Mouse (Mus musculus) midbrain, embryonic 13.5 days (tissue): ENCODE data around the gene Dgkg. TPM values are rescaled to one million over a fixed set of nuclear protein-coding genes. Genes with fewer than 3 reads are reported as not detected.

Source experiments
- ATAC-seq: fragments of 200-750 bp; cut with Nextera tagmentation; 2 replicates; pipeline ENCODE4 v1.8.0; 2017; ENCODE audit warnings: mild to moderate bottlenecking, moderate TSS enrichment, moderate library complexity
- H3K27ac ChIP-seq: fragments of 300-500 bp; sonication (generic); 2 replicates; pipeline ENCODE4 v1.5.1; 2015; ENCODE audit warnings: inconsistent platforms, mild to moderate bottlenecking, moderate library complexity
- H3K27me3 ChIP-seq: fragments of 300-500 bp; sonication (generic); 2 replicates; pipeline ENCODE4 v1.6.1; 2015; ENCODE audit warnings: mild to moderate bottlenecking, inconsistent platforms
- H3K36me3 ChIP-seq: fragments of 300-500 bp; sonication (generic); 2 replicates; pipeline ENCODE4 v1.6.1; 2015; ENCODE audit warnings: mild to moderate bottlenecking, inconsistent platforms
- H3K4me1 ChIP-seq: fragments of 300-500 bp; sonication (generic); replicated peaks from 2 replicates; pipeline ENCODE4 v1.6.1; 2015; ENCODE audit warnings: inconsistent platforms
- H3K4me2 ChIP-seq: fragments of 300-500 bp; sonication (generic); replicated peaks from 2 replicates; pipeline ENCODE4 v1.6.1; 2015; ENCODE audit warnings: moderate library complexity, mild to moderate bottlenecking, inconsistent platforms
- H3K4me3 ChIP-seq: fragments of 300-500 bp; sonication (generic); replicated peaks from 2 replicates; pipeline ENCODE4 v1.5.1; 2015; ENCODE audit warnings: mild to moderate bottlenecking, inconsistent platforms
- H3K9ac ChIP-seq: fragments of 300-500 bp; sonication (generic); replicated peaks from 2 replicates; pipeline ENCODE4 v1.6.1; 2015; ENCODE audit warnings: mild to moderate bottlenecking, inconsistent platforms
- H3K9me3 ChIP-seq: fragments of 300-500 bp; sonication (generic); 2 replicates; pipeline ENCODE4 v1.6.1; 2016; ENCODE audit warnings: mild to moderate bottlenecking, inconsistent platforms
- WGBS: fragments of 180-500 bp; shearing (Covaris S2); methylation state at CpG from one replicate; pipeline ENCODE4 v1.1.7; 2015; 5-methylcytosine and 5-hydroxymethylcytosine counted together
- polyA plus RNA-seq: library from polyadenylated mRNA; unstranded; fragments of >200 nt; fragmentation: Nextera tagmentation; extraction: Ambion mirVana; gene quantifications from 2 replicates; pipeline ENCODE4 v1.2.1, GENCODE M21; 2015

The Dgkg gene
- 0.30 and 0.46 TPM in 2 replicates for polyA plus RNA-seq

- Histone ChIP-seq H3K36me3 (no peaks in the 10 kb centered on the region), H3K9ac (peak within 1 kb of the TSS; percentile 62), H3K27me3 (peaks cover 51% of the 10 kb centered on the region), H3K4me2 (peak within 1 kb of the TSS; percentile 79), H3K27ac (no peak within 1 kb of the TSS), H3K9me3 (no peaks in the 10 kb centered on the region), H3K4me3 (peak within 1 kb of the TSS; percentile 53), H3K4me1 (peaks cover 16% of the 10 kb centered on the region)
- under 1% methylated on average over 61 of the region's 63 CpGs for WGBS
- peak; percentile 83 for ATAC-seq
Measured at GRCm38 (mm10) chr16:22656533-22657444, at the start of gene Dgkg. Dgkg (minus strand) TSS chr16:22657221.

GRCm38 (mm10) chr16:22704946-22705345, 47.9 kb upstream of the Dgkg start:
- WGBS, result 66% methylated on average over 6 of the region's 6 CpGs
- ATAC-seq, result no peak
- no peak overlapping the region for H3K4me3 ChIP-seq

DNA sequence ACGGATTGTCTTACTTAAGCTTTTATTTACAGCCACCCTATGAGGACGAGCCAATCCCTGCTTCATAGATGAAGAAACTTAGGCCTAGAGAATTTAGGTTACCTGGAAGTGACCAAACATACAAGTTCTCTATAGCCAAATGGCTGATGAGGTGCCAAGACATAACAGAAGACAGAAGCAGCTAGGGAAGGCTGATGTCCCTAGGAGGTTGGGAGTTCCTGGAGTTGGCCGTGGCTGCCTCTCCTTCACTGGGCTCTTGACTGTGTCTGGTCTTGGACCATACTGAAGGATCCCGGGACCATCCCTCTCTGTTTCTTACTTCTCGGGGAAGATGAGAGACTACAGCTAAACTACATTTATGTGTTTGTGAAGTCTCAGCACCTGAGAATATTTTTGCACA, 47.1 kb upstream of the Dgkg start:
- no peaks in the 10 kb centered on the region for H3K27me3 ChIP-seq
- 90% methylated on average over 5 of the region's 5 CpGs for WGBS

More at GRCm38 (mm10) chr16:22704946-22705345, 47.9 kb upstream of the Dgkg start:
- Histone ChIP-seq H3K36me3 (no peaks in the 10 kb centered on the region), H3K4me2 (no peak overlapping the region), H3K27ac (no peak overlapping the region), H3K9ac (no peak overlapping the region), H3K27me3 (no peaks in the 10 kb centered on the region), H3K9me3 (no peaks in the 10 kb centered on the region), H3K4me1 (no peaks in the 10 kb centered on the region)

DNA sequence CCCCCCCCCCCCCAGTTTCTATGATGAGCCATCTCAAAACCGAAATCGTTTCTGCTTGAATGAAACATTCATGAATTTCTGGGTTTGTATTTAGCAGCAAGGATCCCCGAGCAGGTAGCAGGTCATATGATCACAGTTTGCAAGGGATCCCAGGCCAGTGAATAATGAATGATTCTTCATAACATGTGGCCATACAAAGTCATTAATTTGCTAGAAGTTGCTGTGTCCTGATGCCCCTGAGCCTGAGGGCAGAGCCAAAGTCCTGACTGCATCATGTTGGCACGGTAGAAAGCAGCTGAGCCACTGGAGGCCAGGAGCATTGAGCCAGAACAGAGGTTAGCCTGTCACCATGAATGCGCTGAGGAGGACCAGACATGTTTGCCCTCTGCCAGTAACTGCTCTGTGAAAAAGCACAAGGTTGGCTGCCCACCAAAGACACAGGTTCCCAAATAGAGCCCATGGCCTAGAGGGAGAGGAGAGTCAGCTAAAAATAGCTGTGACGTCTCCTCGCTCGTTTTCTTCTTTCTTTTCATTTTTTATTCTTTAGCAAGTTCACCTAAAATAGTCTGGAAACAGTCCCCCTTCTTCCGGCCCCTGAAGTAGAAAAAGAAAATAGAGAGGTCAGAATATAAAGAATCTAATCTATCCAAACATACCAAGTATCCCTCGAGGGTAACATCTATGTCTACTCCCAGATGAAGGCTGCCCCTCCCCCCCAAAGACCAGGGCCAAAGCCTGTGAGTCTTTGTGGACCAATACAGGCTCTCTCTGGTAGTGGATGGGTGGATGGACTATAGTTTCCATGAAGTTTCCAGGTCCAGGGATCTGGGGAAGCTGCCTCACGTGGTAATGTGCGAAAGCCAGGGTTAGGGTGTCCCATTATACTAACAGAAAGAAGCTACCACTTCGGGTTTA, 42.1 kb upstream of the Dgkg start:
- no peak for ATAC-seq
- Histone ChIP-seq H3K4me1 (no peaks in the 10 kb centered on the region), H3K9ac (no peak overlapping the region), H3K9me3 (no peaks in the 10 kb centered on the region), H3K27ac (no peak overlapping the region), H3K36me3 (no peaks in the 10 kb centered on the region), H3K4me3 (no peak overlapping the region), H3K4me2 (no peak overlapping the region), H3K27me3 (no peaks in the 10 kb centered on the region)
- 79% methylated on average over 13 of the region's 13 CpGs for WGBS

More for the DNA sequence above, 47.1 kb upstream of the Dgkg start:
- Histone ChIP-seq H3K36me3 (no peaks in the 10 kb centered on the region), H3K9me3 (no peaks in the 10 kb centered on the region), H3K4me1 (no peaks in the 10 kb centered on the region), H3K27ac (no peak overlapping the region), H3K4me2 (no peak overlapping the region), H3K9ac (no peak overlapping the region), H3K4me3 (no peak overlapping the region)
- ATAC-seq, result no peak

- no peaks in the 10 kb centered on the region for H3K9me3 ChIP-seq
- no peak for ATAC-seq
- no peak overlapping the region for H3K27ac ChIP-seq
- H3K9ac ChIP-seq, result no peak overlapping the region
- no peak overlapping the region for H3K4me3 ChIP-seq
- H3K36me3 ChIP-seq, result no peaks in the 10 kb centered on the region
- WGBS, result 90% methylated on average over 8 of the region's 8 CpGs
- no peaks in the 10 kb centered on the region for H3K27me3 ChIP-seq
- H3K4me2 ChIP-seq, result no peak overlapping the region
- no peaks in the 10 kb centered on the region for H3K4me1 ChIP-seq
Measured at GRCm38 (mm10) chr16:22698101-22698500, 41.1 kb upstream of the Dgkg start.

DNA sequence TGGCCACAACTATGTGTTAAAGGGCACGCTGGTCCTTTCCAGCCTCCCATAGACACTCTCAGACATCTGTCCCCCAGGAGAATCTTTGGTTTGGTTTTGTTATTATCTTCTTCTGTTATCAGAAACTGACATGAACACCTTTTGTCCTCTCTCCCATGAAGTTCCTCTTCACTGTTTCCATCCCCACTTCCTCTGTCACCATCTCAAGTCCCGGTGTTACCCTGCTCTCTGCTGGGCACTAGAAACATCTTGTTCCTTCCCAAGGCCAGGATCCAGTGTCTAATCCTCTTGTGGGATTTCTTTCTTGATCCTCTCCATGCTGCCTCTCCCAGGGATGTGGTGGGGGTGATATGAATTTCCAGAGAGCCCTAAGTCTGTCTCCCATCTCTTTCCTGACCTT, 32.6 kb upstream of the Dgkg start:
- Histone ChIP-seq H3K4me3 (no peak overlapping the region), H3K9ac (no peak overlapping the region), H3K36me3 (no peaks in the 10 kb centered on the region), H3K4me1 (no peaks in the 10 kb centered on the region), H3K27ac (no peak overlapping the region), H3K27me3 (no peaks in the 10 kb centered on the region), H3K4me2 (no peak overlapping the region), H3K9me3 (no peaks in the 10 kb centered on the region)
- ATAC-seq, result no peak
- WGBS, result 94% methylated on average over 2 of the region's 2 CpGs

DNA sequence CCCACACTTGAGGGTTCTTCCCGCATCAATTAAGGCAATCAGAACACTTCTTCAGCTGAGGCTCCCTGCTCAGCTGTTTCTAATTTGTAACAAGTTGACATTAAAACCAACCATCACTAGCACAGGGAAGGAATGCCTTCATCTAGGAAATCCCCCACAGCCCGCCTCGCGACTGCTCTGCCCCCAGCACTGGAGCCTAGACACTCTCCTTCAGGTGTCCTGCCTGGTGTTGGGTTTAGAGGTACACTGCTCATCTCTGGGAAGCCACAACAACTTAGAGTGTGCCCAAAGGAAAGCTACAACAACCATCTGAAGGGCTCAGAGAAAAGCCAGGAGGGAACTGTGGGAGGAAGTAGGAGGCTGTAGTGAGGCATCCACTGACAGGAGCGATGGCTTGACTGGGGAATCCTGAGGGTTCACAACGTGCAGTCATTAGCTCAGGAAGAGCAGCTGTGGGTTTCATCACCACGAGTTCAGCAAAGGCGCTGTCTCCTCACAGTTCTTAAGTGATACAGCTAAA, 30.8 kb upstream of the Dgkg start:
- Histone ChIP-seq H3K27me3 (no peaks in the 10 kb centered on the region), H3K9ac (no peak overlapping the region), H3K4me1 (no peaks in the 10 kb centered on the region), H3K36me3 (no peaks in the 10 kb centered on the region), H3K4me2 (no peak overlapping the region), H3K9me3 (no peaks in the 10 kb centered on the region), H3K4me3 (no peak overlapping the region), H3K27ac (no peak overlapping the region)
- WGBS, result 82% methylated on average over 8 of the region's 8 CpGs
- ATAC-seq, result no peak

- whole genome bisulfite sequencing, result 87% methylated on average over 3 of the region's 3 CpGs
- ATAC-seq, result no peak
- H3K4me3 ChIP-seq, result no peak overlapping the region
- H3K4me2 ChIP-seq, result no peak overlapping the region
- no peak overlapping the region for H3K27ac ChIP-seq
- no peaks in the 10 kb centered on the region for H3K9me3 ChIP-seq
- H3K4me1 ChIP-seq, result no peaks in the 10 kb centered on the region
- H3K27me3 ChIP-seq, result no peaks in the 10 kb centered on the region
- no peaks in the 10 kb centered on the region for H3K36me3 ChIP-seq
- H3K9ac ChIP-seq, result no peak overlapping the region
Measured at GRCm38 (mm10) chr16:22683605-22684004, 26.6 kb upstream of the Dgkg start.

GRCm38 (mm10) chr16:22682727-22683126, 25.7 kb upstream of the Dgkg start:
- Histone ChIP-seq H3K9me3 (no peaks in the 10 kb centered on the region), H3K4me1 (no peaks in the 10 kb centered on the region), H3K9ac (no peak overlapping the region), H3K4me2 (no peak overlapping the region), H3K27ac (no peak overlapping the region), H3K36me3 (no peaks in the 10 kb centered on the region), H3K4me3 (no peak overlapping the region), H3K27me3 (no peaks in the 10 kb centered on the region)
- no peak for ATAC-seq

DNA sequence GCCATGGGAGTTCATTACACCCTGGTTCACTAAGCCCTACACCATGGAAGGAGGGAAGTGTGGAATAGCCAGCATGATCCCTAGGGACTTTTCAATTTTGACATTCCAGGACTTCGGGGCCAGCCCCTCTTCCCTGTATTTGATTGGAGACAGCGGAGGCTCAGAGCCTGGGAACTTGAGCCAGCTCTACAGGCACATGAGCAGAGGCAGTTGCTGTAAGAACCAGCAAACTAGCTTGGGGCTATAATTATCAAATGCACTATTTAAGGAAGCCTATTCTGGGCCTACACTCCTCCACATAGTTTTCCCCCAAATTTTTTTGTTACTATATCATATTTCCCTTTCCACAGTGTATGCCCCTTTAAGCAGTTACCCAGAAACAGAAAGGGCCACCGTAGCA, 22.6 kb upstream of the Dgkg start:
- no peak for ATAC-seq
- no peak overlapping the region for H3K4me2 ChIP-seq
- WGBS, result 77% methylated on average over 3 of the region's 3 CpGs

DNA sequence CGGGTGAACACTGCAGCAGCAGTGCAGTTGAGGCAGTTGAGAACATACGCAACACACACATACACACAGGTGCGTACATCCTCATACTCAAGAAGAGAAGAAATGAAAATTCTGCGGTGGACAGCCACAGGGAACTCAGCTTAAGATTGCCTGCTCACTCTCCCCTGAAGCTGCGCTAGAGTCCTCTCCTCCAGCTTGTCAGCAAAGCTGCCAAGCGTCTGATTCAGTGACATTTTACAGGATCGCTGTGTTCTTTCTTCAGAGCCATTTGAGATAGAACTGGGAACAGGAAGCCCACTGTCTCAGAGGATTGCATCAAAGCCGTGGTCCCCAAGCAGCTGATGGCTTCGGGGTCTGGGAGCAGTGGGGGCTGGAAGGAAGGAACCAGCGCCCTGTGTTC, 17.6 kb upstream of the Dgkg start:
- Histone ChIP-seq H3K27ac (no peak overlapping the region), H3K4me3 (no peak overlapping the region), H3K9me3 (no peaks in the 10 kb centered on the region), H3K4me1 (no peaks in the 10 kb centered on the region), H3K27me3 (no peaks in the 10 kb centered on the region), H3K9ac (no peak overlapping the region), H3K4me2 (no peak overlapping the region), H3K36me3 (no peaks in the 10 kb centered on the region)
- WGBS, result 93% methylated on average over 10 of the region's 10 CpGs
- ATAC-seq, result no peak

More for the DNA sequence above, 22.6 kb upstream of the Dgkg start:
- H3K9me3 ChIP-seq, result no peaks in the 10 kb centered on the region
- no peaks in the 10 kb centered on the region for H3K4me1 ChIP-seq
- no peaks in the 10 kb centered on the region for H3K36me3 ChIP-seq
- no peak overlapping the region for H3K9ac ChIP-seq
- H3K27me3 ChIP-seq, result no peaks in the 10 kb centered on the region
- no peak overlapping the region for H3K27ac ChIP-seq
- H3K4me3 ChIP-seq, result no peak overlapping the region

DNA sequence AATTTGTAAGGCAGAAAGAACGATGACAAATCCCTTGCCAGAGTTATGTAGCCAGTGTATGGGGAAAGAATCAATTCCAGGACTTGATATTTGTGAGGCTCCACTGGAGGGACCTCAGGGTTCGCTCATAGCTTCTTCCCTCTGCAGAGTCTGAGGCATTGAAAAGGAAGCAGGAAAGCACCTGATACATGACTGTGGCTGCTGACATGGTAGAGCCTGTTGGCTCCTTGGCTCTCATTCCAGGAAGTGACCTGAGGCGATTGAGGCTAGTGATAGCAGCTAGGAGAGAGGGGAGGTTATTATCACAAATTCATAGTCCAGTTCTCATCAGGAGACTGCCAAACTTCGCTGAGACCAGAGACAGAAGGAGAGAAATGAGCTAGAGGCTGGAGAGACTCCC, 17.1 kb upstream of the Dgkg start:
- 81% methylated on average over 4 of the region's 4 CpGs for WGBS
- no peak for ATAC-seq
- no peak overlapping the region for H3K4me3 ChIP-seq

More for the DNA sequence above, 17.1 kb upstream of the Dgkg start:
- no peak overlapping the region for H3K27ac ChIP-seq
- H3K36me3 ChIP-seq, result no peaks in the 10 kb centered on the region
- H3K27me3 ChIP-seq, result no peaks in the 10 kb centered on the region
- H3K4me1 ChIP-seq, result no peaks in the 10 kb centered on the region
- no peak overlapping the region for H3K9ac ChIP-seq
- no peak overlapping the region for H3K4me2 ChIP-seq
- no peaks in the 10 kb centered on the region for H3K9me3 ChIP-seq
